Mouse (Mus musculus) stomach, postnatal 0 days (tissue): ENCODE results near the gene Lrmda.

Source experiments
- CTCF ChIP-seq: IDR thresholded peaks from 2 replicates; pipeline ENCODE4 v1.5.1; 2016; ENCODE audit warnings: antibody characterized with exemption, low read depth, mild to moderate bottlenecking, moderate library complexity
- EP300 ChIP-seq: optimal IDR thresholded peaks from 2 replicates; pipeline ENCODE3; 2016; ENCODE audit warnings: antibody characterized with exemption

GRCm38 (mm10) chr14:22288179-22288578 lies 268.7 kb downstream of the Lrmda start:
- TF ChIP-seq CTCF: no peak
- no peak for TF ChIP-seq EP300
